Mouse (Mus musculus) C2C12 (cell line): ENCODE results near the gene Lrrc36.

ENCODE experiments used
- CTCF ChIP-seq: IDR thresholded peaks from one replicate; pipeline ENCODE4 v1.5.1; 2011; ENCODE audit not compliant: control insufficient read depth, insufficient read depth, insufficient read length
- MAX ChIP-seq: IDR thresholded peaks from one replicate; pipeline ENCODE4 v1.6.1; 2011; ENCODE audit warnings: mild to moderate bottlenecking, control low read depth

GRCm38 (mm10) chr8:105509997-105510735, 96.8 kb downstream of the Lrrc36 start:
- TF ChIP-seq MAX (no peak), CTCF (no peak)
